Mouse (Mus musculus): ENCODE measurements around the gene Tlr4.

Tlr4 gene

DNA sequence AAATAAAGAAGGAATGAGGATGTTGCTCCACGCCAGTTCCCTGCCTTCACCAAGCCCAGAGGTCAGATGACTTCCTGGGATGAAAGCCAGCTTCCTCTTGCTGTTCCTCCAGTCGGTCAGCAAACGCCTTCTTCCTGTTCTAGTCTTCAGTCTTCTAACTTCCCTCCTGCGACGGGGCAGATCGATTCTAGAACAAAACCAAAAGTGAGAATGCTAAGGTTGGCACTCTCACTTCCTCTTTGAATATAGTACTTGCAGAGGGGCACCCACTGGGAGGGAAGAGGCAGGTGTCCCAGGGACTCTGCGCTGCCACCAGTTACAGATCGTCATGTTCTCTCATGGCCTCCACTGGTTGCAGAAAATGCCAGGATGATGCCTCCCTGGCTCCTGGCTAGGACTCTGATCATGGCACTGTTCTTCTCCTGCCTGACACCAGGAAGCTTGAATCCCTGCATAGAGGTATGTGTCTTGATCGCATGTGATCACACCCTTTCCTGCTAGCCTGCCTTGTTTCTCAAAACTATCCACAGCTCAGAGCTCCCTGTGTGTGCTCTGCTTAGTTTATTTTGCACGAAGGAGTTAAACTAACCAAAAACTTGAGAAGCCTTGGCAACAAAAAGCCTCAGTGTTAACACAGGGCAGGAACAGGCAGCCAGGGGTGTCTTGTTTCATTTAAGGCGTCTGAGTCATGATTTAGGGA is at the start of gene Tlr4:
Gene Tlr4 (plus strand): TSS at position 122 of the 700 bp plus-strand sequence.
- DNase-seq (ENCODE audit: extremely low read depth, insufficient read length, low spot score), result peak; percentile 75

DNA sequence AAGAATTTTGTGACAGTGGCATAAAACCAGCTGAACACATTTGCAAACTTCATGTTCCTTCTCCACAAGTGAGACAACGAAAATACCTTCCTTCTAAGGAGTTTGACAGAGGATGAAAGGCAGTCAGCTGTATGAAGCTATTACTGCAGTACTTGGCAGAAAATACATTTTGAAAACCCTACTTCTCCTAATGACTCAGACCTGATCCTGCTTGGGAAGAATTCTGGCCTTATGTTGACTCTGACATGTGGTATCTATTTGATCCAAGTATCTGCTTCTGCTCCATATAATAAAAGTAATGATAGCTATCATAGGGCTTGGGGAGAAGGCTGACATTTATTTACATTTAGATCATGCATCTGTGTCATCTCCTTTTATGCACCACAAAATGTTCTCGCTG is 33.1 kb upstream of the Tlr4 start:
- no peak for DNase-seq (ENCODE audit: extremely low read depth, insufficient read length, low spot score)

DNA sequence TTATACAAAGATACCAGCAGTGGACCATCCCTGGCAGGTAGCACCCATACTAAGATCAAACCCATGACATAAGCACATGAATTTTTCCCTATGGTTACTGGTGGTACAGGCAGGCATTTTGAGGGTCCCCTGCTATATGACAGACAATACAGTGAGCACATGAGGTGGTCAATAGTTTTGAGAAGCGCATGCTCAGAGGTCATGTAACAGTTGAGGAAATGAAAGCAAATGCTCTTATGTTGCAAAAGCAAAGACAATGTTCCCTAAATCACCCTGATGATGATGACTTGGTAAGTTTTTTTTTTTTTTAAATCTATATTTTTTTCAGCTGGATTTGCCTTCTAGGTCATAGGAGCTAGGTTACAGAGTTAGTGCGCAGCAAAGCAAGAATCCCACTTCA is 30.7 kb upstream of the Tlr4 start:
- no peak for DNase-seq (ENCODE audit: extremely low read depth, insufficient read length, low spot score)

DNA sequence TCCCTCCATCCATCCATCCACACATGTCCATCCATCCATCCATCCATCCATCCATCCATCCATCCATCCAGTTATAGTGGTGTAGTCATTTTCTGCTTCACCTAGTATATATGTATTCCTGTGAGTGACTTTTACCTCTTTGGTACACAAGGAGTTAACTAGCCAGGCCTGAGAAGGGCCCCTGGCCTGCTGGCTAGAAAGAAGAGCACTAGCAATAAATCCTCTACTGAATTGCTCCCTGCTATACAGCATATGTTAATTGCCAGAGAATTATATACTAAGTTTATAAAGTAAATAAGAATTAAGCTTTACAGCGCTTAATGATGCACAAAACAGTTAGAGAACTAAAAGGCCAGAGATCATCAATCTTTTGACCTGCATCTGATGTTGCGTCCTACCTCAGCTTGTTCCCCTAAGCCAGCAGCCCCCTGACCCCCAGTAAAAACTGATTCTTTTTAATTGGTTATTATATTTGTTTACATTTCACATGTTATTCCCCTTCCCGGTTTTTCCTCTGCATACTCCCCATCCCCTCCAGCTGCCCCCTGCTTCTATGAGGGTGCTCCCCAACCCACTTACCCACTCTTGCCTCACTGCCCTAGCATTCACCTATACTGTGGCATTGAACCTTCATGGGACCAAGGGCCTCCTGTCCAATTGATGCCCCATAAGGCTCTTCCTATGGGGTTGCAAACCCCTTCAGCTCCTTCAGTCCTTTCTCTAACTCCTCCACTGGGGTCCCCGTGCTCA is 22.7 kb upstream of the Tlr4 start:
- no peak for DNase-seq (ENCODE audit: extremely low read depth, insufficient read length, low spot score)

DNA sequence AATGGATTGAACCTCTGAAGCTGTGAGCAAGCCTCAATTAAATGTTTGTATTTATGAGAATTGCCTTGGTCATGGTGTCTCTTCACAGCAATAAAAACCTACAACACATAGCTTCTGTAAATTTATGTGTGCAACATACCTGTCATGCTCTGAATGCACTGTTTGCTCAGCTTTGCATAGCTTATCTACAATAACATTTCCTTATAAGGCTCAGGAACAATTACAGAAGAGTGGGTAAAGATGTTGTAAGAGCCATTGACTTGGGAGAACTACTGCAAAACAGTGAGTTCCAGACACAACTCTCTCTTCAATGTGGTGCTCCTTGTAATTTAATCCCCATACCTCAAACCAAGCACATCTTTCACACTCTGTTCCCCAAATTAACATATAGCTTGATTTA is 21.6 kb upstream of the Tlr4 start:
- DNase-seq (ENCODE audit: extremely low read depth, insufficient read length, low spot score), result no peak

DNA sequence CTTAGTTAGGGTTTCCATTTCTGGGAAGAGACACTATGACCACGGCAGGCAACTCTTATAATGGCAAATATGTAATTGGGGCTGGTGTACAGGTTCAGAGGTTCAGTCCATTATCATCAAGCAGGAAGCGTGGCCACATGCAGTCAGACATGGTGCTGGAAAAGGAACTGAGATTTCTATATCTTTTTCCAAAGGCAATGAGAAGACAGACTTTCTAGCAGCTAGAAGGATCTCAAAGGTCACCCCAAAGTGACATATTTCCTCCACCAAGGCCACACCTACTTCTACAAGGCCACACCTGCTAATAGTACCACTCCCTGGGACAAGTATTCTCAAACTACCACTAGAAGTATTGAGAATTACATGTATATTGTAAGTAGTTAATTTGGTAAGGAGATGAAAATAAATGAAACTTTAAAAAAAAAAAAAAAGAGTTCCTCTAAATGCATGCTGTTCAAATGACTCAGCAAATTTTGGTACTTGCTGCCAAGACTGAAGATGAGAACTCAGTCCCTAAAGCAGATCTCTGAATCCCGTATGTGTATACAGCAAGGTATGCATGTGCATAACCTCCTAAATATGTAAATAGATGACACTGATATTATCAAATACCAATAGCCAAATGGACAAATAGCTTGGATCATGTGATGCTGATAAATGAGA is 10.9 kb upstream of the Tlr4 start:
- no peak for DNase-seq (ENCODE audit: extremely low read depth, insufficient read length, low spot score)

DNA sequence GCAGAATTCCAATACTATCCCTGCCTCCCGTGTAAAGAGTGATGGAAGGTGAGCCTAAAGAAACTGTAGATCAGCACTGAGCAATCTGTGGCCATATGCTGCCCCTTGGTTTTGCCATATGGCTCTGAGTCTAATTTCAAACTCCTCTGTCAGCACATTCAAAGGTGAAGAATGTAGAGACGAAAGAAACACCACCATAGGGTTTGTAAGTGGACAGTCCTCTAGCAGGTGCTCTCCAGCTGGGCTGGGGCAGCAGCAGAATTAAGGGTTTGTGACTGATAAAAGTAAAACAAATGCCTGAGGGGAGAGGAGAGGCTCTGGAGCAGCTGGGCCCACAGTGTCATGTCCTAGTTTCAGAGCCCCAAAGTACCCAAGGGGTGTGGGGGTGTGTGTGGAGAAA is 6.2 kb upstream of the Tlr4 start:
- DNase-seq (ENCODE audit: extremely low read depth, insufficient read length, low spot score), result no peak

DNA sequence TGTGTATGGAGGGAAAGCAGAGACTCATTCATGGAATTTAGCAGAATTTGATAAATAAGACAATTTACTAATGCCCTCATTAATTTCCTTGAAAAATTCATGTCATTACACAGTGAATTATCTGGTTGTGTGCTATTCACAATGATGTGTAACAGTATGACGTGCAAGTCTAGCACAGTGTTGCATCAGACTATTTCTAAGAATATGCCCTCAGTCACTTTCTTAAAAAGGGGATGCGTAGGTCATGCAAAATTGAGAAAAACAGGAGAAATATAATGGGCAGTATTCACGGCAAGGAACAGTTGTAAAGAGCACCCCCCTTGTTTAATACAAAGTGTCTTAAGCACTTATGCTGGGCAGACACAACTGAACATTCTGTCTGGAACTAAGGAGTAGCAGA is 5.6 kb upstream of the Tlr4 start:
- no peak for DNase-seq (ENCODE audit: extremely low read depth, insufficient read length, low spot score)

DNA sequence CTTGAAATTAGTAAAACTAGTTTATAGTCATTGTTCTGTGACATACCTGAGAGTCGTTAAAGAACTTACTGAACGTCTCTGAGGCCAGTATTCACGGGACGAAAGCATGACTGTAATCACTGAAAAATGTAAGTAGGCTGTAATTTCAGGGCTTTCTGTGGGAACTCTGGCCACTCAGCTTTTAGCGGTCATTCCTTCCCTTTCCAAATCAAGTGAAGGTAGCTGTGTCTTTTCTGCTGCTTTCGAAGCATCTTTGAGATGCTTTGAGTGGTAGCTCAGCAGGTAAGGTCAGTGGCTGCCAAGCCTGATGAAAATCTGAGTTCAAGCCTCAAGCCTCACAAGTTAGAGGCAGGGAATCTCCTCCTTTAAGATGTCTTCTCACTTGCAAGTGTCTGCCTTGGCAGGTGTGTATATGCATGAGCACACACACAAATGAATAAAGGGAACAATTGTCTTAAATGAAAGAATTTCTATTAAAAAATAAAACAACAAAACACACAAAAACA is 832 bp downstream of the Tlr4 start:
- DNase-seq (ENCODE audit: extremely low read depth, insufficient read length, low spot score), result peak; percentile 45

DNA sequence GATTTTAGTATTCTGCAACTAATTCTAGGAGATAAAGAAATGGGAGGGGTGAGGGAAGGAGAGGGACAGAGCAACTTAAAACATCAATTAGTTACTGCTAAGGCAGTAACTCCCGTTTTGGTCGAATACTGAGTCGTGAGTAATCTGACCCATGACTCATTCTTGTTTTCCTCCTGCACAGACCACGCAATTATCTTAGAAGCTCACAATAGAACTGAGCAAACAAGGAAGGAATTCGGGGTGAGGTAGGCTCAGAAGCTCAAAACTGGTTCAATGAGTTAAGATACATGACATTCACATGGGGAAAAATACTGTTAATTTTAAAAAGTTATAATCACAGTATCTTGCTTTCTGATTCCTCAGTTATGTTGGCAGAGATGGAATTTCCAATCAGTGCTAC is 1.3 kb downstream of the Tlr4 start:
- peak; percentile 61 for DNase-seq (ENCODE audit: extremely low read depth, insufficient read length, low spot score)

DNA sequence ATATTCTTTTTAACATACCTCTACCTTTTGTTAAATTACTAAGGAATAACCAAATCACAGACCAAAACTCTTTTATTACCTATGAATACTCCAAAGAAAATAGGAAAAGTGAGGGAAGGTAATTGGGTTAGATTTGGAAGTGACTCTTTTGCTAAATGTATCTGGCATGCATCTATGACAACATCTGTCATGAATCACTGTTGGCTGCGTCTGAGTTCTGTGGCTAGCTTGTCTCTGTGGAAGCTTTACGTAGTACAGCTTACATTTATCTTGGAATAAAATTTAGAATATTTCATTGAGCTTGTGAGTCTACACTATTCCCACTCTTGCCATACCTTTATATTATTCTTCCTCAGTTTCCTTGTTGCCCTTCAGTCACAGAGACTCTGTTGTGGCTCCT is 10.7 kb downstream of the Tlr4 start:
- DNase-seq (ENCODE audit: extremely low read depth, insufficient read length, low spot score), result no peak

DNA sequence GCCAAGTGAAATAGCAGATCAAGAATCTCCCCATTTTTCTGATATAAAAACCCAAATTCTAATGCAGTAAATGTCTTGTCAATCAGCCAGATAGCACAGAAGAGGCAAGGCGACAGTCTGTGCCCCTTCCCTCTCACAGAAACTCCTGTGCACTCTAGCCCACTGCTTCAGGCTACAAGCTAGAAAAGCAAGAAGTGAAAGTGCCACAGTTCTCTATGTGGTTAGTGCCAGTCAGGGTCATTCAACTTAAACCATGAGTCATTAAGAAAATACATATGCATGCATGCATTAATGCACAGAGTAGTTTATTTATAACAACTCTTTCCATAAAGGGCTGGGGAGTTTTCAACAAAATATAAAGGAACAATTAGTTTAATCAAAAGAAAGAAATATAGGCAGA is 15.9 kb downstream of the Tlr4 start:
- no peak for DNase-seq (ENCODE audit: extremely low read depth, insufficient read length, low spot score)

DNA sequence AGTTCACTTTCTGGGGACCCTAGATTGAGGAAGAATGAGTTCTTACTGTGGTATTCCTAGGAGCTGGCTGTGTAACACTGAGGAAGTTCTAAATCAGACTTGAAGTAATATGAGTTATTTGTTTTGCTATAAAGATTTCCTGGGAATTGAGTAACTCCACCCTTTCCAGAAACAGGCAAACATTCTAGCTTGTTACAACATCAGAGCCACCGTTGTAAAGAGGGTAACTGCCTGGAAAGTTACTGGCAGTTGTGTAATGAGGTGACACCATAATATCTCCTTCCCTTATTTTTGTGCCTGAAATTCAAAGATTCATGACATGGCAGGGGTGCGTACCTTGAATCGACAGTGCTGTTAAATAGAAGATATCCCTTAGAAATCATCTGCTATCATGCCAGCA is 24.6 kb downstream of the Tlr4 start:
- DNase-seq (ENCODE audit: extremely low read depth, insufficient read length, low spot score), result no peak

DNA sequence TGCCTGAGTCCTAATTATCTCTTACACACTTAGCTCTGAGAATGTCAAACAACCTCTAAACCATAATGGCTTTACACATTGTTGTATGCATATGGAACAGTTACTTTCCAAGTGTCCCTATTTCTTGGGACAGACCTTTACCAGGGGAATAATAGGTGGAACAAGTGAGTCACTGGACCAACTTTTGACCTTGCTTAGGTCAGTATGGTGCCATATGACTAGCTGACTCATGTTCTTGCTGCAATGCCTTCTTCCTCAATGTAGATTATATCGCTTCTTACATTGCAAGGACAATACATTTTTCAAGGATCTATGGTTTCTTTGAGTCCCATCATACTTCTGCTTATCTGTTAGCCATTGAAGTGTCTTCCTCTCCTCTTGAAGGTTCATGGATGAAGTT is 29.6 kb downstream of the Tlr4 start:
- peak; percentile 14 for DNase-seq (ENCODE audit: extremely low read depth, insufficient read length, low spot score)

DNA sequence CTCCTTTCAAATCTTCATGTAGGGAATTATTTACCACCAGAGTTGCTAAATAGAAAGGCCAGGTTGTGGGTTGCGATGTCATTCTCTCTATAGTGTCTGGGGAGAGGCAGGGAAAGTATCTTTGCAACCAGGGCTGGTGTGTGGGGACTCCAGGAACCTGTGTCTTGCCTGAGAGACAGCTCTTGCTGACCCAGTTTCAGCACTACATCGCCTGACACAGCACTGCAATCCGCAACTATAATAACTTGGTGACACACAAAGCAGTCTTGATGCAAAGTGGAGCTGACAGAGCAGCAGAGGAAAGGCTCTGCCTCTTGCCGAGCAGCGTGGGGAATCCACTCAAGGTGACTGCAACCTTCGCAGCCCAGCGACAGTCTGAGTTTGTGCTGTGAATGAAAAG is 42.5 kb downstream of the Tlr4 start:
- DNase-seq (ENCODE audit: extremely low read depth, insufficient read length, low spot score), result no peak

DNA sequence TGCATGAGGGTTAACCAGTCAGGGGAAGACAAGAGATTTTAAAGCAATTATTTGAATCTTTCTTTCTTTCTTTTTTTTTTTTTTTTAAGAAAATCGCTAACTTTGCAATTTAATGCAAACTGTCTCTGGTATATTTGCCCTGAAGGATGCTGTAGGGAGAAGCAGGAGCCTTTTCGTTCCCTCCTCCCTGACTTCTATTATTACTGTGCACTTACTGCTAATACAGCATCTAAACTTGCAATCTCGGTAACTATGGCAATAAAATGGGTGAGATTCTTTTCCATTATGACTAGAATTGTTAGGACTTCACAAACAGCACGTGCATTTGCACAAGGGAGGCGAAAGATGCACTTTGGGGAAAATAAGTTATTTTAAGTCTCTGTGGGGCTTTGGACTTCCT is 44.6 kb downstream of the Tlr4 start:
- DNase-seq (ENCODE audit: extremely low read depth, insufficient read length, low spot score), result no peak

DNA sequence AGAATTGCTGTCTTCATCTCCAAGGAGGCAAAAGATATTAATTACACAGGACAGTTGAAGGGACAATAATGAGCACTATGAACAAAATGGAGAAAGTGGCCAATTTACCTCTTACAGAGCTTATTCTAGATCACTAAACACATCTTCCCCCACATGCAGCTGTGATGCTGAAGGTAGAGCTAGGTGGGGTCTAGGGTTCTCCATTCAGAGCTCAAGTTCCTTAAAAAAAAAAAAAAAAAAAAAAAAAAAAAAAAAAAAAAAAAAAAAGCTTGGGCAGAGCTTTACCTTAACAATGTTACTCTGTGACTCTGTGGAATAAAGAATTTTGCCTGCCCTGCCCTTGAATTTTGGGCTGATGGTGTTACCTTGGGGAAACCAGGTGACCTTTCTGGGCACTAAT is 46.0 kb downstream of the Tlr4 start:
- no peak for DNase-seq (ENCODE audit: extremely low read depth, insufficient read length, low spot score)

DNA sequence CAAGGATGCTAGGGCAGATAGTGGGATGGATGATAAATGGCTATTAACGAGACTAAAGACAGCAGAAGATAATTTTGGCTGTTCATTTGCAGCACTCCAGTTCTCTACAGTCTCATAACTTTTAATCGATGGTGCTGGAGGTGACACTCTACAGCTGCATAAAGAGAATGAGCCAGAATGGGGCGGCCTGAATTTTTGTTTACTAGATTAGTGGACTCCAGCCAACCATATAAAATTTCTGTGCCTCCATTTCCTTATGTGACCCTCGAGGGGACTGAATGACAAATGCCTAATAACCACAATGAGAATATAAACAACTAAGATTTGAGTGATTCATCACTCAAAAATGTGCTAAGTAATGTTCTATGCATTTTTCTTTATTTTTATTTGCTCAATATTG is 48.4 kb downstream of the Tlr4 start:
- DNase-seq (ENCODE audit: extremely low read depth, insufficient read length, low spot score), result peak; percentile 46

DNA sequence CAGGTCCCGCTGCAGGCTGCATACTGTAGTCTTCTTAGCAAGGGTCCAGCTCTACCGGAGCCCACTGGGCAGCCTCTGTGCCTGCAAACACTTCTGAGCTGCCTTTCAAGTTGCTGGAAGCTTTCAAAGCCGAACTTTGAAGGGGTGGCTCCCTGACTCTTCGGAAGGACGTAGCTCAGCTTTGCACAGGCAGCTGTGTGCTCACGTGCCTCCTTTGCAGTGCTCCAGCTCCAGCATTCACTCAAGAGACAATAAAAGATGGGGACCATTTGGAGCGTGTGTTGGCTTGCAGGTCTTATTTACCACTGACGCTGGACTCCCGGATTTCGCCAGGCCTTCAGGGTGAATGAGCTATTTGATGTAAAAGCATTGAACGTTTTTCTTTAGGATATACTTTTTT is 50.2 kb downstream of the Tlr4 start:
- no peak for DNase-seq (ENCODE audit: extremely low read depth, insufficient read length, low spot score)

DNA sequence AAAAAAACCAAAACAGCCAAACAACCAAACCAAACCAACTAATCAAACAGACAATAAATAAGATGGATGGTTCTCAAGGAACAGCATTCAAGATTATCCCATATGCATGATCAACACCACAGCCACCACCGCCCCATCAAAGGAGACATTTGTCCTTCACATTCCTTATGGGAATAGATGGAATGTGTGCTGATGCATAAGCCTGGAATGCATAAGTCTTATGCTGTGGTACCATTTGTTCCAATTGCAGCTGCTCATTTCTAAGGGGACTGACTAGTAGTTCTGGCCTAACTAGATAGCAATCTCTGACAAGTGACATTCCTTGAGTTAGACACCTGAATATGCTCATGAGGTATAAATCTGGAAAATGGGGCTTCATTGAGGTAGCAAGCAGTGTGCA is 54.1 kb downstream of the Tlr4 start:
- peak; percentile 57 for DNase-seq (ENCODE audit: extremely low read depth, insufficient read length, low spot score)

DNA sequence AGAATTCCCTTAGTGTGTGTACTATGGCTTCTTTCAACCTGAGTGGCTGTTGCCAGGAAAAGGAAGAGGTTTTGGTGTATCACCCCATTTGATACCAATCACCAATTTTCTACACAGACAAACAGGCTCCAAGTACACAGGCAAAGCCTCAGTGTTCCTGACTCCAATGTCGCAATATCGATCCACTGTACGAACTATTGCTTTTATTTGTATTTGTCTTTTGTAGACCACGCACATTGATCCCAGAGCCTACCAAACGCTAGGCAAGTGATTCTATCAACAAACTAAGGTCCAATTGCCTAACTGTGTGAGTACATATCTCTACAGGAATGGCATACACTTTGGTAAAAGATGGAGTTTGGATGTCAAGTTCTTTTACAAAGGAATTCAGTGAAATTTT is 55.9 kb downstream of the Tlr4 start:
- DNase-seq (ENCODE audit: extremely low read depth, insufficient read length, low spot score), result no peak

DNA sequence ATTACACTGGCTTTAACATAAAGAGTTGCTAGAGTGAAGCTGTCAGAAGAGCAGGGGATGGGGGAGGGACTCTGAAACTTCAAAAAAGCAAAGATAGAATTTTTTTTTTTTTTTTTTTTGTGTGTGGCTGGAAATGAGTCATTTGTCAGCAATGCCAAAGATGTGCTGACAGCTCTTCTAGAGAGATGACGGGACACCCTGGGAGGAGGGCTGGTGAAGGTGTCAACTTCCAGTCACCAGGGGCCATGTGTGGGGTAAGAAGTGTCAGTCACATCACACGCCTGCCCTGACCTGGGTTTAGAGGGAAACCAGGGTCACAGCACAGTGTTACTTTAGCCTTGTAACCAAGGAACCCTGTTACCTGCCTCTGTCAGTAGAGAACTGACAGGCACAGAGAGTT is 67.2 kb downstream of the Tlr4 start:
- peak; percentile 70 for DNase-seq (ENCODE audit: extremely low read depth, insufficient read length, low spot score)

Measured in 3134 (cell line).